8 mouse cellular contexts compared by ENCODE assay signal in genomic region chr2:79601691-79602116, GRCm38 (mm10). TPM values are rescaled to one million over a fixed set of nuclear protein-coding genes. Genes with fewer than 3 reads are reported as not detected.
DNase-seq lines count a peak whose midpoint lies in the region; ATAC-seq and TF ChIP-seq lines count a peak whose summit lies in the region.

No protein-coding gene starts in this region.

- TF ChIP-seq CTCF in spleen, adult 2 months (IDR thresholded peaks at IDR 0.05; ENCODE audit: extremely low read depth, insufficient read depth, insufficient read length, insufficient replicate concordance) = no peak
- TF ChIP-seq CTCF in small intestine, adult 2 months (IDR thresholded peaks at IDR 0.05; ENCODE audit: extremely low read depth, insufficient read length, insufficient replicate concordance, low read depth, low read length) = no peak

- ATAC-seq in CD4-positive, CD25-positive, alpha-beta regulatory T cell, adult 4 months = no peak

- DNase-seq in spleen, adult 2 months (ENCODE audit: low read depth in 1 of 2, low spot score in 2 of 2) = no peak
- no peak for DNase-seq in spleen, adult 12 weeks (ENCODE audit: low spot score)
- DNase-seq in cerebellum, postnatal 10 days = peak; percentile 26 to 54
- peak; percentile 17 for DNase-seq in kidney, adult 11 months
- no peak for DNase-seq in layer of hippocampus, adult 18-20 months (ENCODE audit: low spot score in 2 of 2)
- no peak for DNase-seq in embryo, embryonic 10 days (ENCODE audit: low spot score)

- H3K27me3 ChIP-seq in spleen, adult 2 months (ENCODE audit: control insufficient read depth, insufficient read depth, low read length) = no peaks in the 10 kb centered on the region
- no peaks in the 10 kb centered on the region for H3K27me3 ChIP-seq in small intestine, adult 2 months (ENCODE audit: control insufficient read depth, insufficient read depth, low read length)

- no peaks in the 10 kb centered on the region for H3K36me3 ChIP-seq in spleen, adult 2 months (ENCODE audit: control insufficient read depth, insufficient read depth, low read length)
- no peaks in the 10 kb centered on the region for H3K36me3 ChIP-seq in small intestine, adult 2 months (ENCODE audit: control insufficient read depth, insufficient read depth, low read length)

- H3K4me3 ChIP-seq in spleen, adult 2 months (ENCODE audit: extremely low read depth, insufficient read depth, insufficient read length) = no peak overlapping the region
- H3K4me3 ChIP-seq in small intestine, adult 2 months (ENCODE audit: low read depth, low read length) = no peak overlapping the region

- WGBS in spleen, adult 2 months = 59% methylated on average over 4 of the region's 4 CpGs
- WGBS in small intestine, adult 2 months = 9% methylated on average over 4 of the region's 4 CpGs

- H3K27ac ChIP-seq in spleen, adult 2 months (ENCODE audit: insufficient read depth, low read length) = 0 out of 2 replicates have a peak overlapping the region, but pooled peaks have one; percentile 55
- H3K27ac ChIP-seq in small intestine, adult 2 months (ENCODE audit: insufficient read depth, low read depth, low read length) = peak overlapping the region; percentile 70

- H3K4me1 ChIP-seq in spleen, adult 2 months (ENCODE audit: control insufficient read depth, insufficient read depth, insufficient read length) = no peaks in the 10 kb centered on the region
- H3K4me1 ChIP-seq in small intestine, adult 2 months (ENCODE audit: control insufficient read depth, insufficient read depth, insufficient read length, low read length) = peaks cover 17% of the 10 kb centered on the region; the same call in 1 of the 2 replicates

- no peak for TF ChIP-seq POLR2A in spleen, adult 2 months (IDR thresholded peaks at IDR 0.05; ENCODE audit: low read depth, low read length)
- no peak for TF ChIP-seq POLR2A in small intestine, adult 2 months (IDR thresholded peaks at IDR 0.05; ENCODE audit: low read depth, low read length)

RNA-seq across cellular contexts. Expression of gene Itprid2, which starts 33.4 kb away (rescaled TPM):
- 5.8 and 5.9 TPM in 2 replicates for polyA plus RNA-seq in spleen, adult 2 months (2012; rRNA removed)
- 18.1 and 29.2 TPM in 2 replicates for polyA plus RNA-seq in small intestine, adult 2 months (2012; rRNA removed)
- 10 to 100 TPM; 41.9 to 44.6 TPM for total RNA-seq in layer of hippocampus, adult 18-20 months (2021)
- polyA plus RNA-seq in CD4-positive, CD25-positive, alpha-beta regulatory T cell, adult 4 months (2017; shearing (Covaris generic)) = 1 to 10 TPM; 4.9 to 6.2 TPM

Comparison
In these comparisons a context has a peak if more than half of its experiments do, and no peak if none do; other contexts are left out.
1. DNase-seq: peak in cerebellum, postnatal 10 days (2 of 2) and kidney, adult 11 months (single experiment); none in spleen, adult 2 months (0 of 2), spleen, adult 12 weeks (single experiment), layer of hippocampus, adult 18-20 months (0 of 2) and embryo, embryonic 10 days (single experiment).